Comparison of ENCODE assay signal across 8 mouse cellular contexts in the genomic region with DNA sequence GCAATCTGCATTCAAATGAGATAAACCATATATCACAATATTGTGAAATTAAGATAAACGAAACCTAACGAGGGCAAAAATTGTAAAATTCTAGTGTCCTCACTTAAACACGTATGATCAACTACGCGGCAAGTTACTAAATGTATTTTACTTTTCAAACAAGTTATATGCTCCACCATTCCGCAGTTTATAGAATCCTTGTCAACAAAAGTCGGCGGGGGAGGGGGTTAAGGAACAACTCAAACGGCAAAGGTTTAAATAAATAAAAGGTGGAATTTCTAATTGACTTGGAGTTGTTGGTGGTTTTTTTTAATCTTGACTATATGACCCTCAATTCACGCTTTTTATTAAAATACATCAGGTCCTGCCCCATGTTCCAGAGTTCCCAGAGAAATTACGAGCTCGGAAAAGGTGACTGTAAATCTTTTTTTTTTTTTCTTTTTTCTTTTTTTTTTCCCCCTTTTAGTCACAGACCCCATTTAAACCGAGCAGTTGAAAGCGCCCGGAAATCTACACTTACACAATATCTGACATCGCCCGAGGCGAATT. TPM values are rescaled to one million over a fixed set of nuclear protein-coding genes. Genes with fewer than 3 reads are reported as not detected.
DNase-seq lines count a peak whose midpoint lies in the region; ATAC-seq and TF ChIP-seq lines count a peak whose summit lies in the region.

No protein-coding gene starts in this region.

- WGBS in limb, embryonic 10.5 days: 5% methylated on average over 18 of the region's 18 CpGs
- 3% methylated on average over 18 of the region's 18 CpGs for WGBS in stomach, embryonic 15.5 days

- no peak for ATAC-seq in stomach, embryonic 15.5 days (ENCODE audit: insufficient read depth, low FRiP score, low read depth)

- no peaks in the 10 kb centered on the region for H3K9me3 ChIP-seq in limb, embryonic 10.5 days (replicated peaks)
- no peaks in the 10 kb centered on the region for H3K9me3 ChIP-seq in stomach, embryonic 15.5 days

- DNase-seq in gastrocnemius, adult 2 months: no peak
- no peak for DNase-seq in gastrocnemius, postnatal 25 days
- DNase-seq in thymus, postnatal 14 days: peak; percentile 24
- no peak for DNase-seq in thymus, postnatal 10 days (ENCODE audit: low spot score in 2 of 2)
- no peak for DNase-seq in limb, embryonic 10.5 days (ENCODE audit: low spot score)
- DNase-seq in gastrocnemius, adult 8-10 months (ENCODE audit: low spot score in 2 of 2): no peak
- no peak for DNase-seq in right cerebral cortex, adult 2 months (ENCODE audit: low spot score in 2 of 2)

- peak overlapping the region; percentile 94 for H3K27ac ChIP-seq in gastrocnemius, adult 2 months
- peak overlapping the region; percentile 94 for H3K27ac ChIP-seq in limb, embryonic 10.5 days
- H3K27ac ChIP-seq in stomach, embryonic 15.5 days: peak overlapping the region; percentile 98

- peaks cover 13% of the 10 kb centered on the region for H3K4me1 ChIP-seq in limb, embryonic 10.5 days
- H3K4me1 ChIP-seq in stomach, embryonic 15.5 days: peaks cover 4% of the 10 kb centered on the region; the same call in 1 of the 2 replicates

- no peak for TF ChIP-seq CTCF in gastrocnemius, adult 2 months (IDR thresholded peaks at IDR 0.05)

- H3K4me2 ChIP-seq in stomach, embryonic 15.5 days: peak overlapping the region; percentile 64

- H3K9ac ChIP-seq in stomach, embryonic 15.5 days: peak overlapping the region; percentile 98

- no peaks in the 10 kb centered on the region for H3K36me3 ChIP-seq in limb, embryonic 10.5 days
- H3K36me3 ChIP-seq in stomach, embryonic 15.5 days: no peaks in the 10 kb centered on the region

- intact Hi-C loops in gastrocnemius, adult 2 months (cut with DNase I): no loop called here

- no peaks in the 10 kb centered on the region for H3K27me3 ChIP-seq in limb, embryonic 10.5 days (ENCODE audit: low read depth, poor library complexity, severe bottlenecking)
- H3K27me3 ChIP-seq in stomach, embryonic 15.5 days (replicated peaks): no peaks in the 10 kb centered on the region

- H3K4me3 ChIP-seq in gastrocnemius, adult 2 months: peak overlapping the region; percentile 96
- peak overlapping the region; percentile 88 for H3K4me3 ChIP-seq in limb, embryonic 10.5 days
- H3K4me3 ChIP-seq in stomach, embryonic 15.5 days (replicated peaks): peak overlapping the region; percentile 98

RNA-seq across cellular contexts. Expression of gene Ptbp3, which starts 1.1 kb away (rescaled TPM):
- total RNA-seq in gastrocnemius, adult 2 months (2021): 1 to 10 TPM; 6.7 to 10.0 TPM
- 10 to 100 TPM in 1 of 2 experiments, 1 to 10 TPM in 1; 7.8 to 11.8 TPM for total RNA-seq in gastrocnemius, postnatal 25 days (2021)
- 34.4 and 37.4 TPM in 2 replicates for polyA plus RNA-seq in limb, embryonic 10.5 days (2016; fragmentation: Nextera tagmentation; extraction: Ambion mirVana)
- 50.7 and 55.3 TPM in 2 replicates for polyA plus RNA-seq in stomach, embryonic 15.5 days (2015; fragmentation: Nextera tagmentation; extraction: Ambion mirVana)
- total RNA-seq in gastrocnemius, adult 8-10 months (2022): 1 to 10 TPM; 4.6 to 8.7 (median 6.6) TPM

RNA-seq across cellular contexts. Expression of gene Hsdl2, which starts 33.3 kb away (rescaled TPM):
- total RNA-seq in gastrocnemius, adult 2 months (2021): 10 to 100 TPM; 47.5 to 75.1 TPM
- total RNA-seq in gastrocnemius, postnatal 25 days (2021): 10 to 100 TPM; 55.4 to 60.9 TPM
- 14.5 and 15.3 TPM in 2 replicates for polyA plus RNA-seq in limb, embryonic 10.5 days (2016; fragmentation: Nextera tagmentation; extraction: Ambion mirVana)
- 21.9 and 23.8 TPM in 2 replicates for polyA plus RNA-seq in stomach, embryonic 15.5 days (2015; fragmentation: Nextera tagmentation; extraction: Ambion mirVana)
- 10 to 100 TPM; 46.2 to 62.6 (median 48.7) TPM for total RNA-seq in gastrocnemius, adult 8-10 months (2022)
